Mouse (Mus musculus): ENCODE results near the gene Rsph10b.

GRCm38 (mm10) chr5:143976726-143977431 lies 44.0 kb downstream of the Rsph10b start:
- TF ChIP-seq CTCF (IDR thresholded peaks at IDR 0.05; ENCODE audit: borderline replicate concordance, extremely low read depth, insufficient read depth, insufficient read length) (no peak), POLR2A (IDR thresholded peaks at IDR 0.05; ENCODE audit: borderline replicate concordance, extremely low read depth, insufficient read depth, insufficient read length, poor library complexity, severe bottlenecking) (no peak)
